Mouse (Mus musculus): Measurements from ENCODE around the gene Bach2. TPM values are rescaled to one million over a fixed set of nuclear protein-coding genes. Genes with fewer than 3 reads are reported as not detected.

The Bach2 gene
- polyA plus RNA-seq, 1 experiment from 2014 or later, result 8.8 TPM

DNA sequence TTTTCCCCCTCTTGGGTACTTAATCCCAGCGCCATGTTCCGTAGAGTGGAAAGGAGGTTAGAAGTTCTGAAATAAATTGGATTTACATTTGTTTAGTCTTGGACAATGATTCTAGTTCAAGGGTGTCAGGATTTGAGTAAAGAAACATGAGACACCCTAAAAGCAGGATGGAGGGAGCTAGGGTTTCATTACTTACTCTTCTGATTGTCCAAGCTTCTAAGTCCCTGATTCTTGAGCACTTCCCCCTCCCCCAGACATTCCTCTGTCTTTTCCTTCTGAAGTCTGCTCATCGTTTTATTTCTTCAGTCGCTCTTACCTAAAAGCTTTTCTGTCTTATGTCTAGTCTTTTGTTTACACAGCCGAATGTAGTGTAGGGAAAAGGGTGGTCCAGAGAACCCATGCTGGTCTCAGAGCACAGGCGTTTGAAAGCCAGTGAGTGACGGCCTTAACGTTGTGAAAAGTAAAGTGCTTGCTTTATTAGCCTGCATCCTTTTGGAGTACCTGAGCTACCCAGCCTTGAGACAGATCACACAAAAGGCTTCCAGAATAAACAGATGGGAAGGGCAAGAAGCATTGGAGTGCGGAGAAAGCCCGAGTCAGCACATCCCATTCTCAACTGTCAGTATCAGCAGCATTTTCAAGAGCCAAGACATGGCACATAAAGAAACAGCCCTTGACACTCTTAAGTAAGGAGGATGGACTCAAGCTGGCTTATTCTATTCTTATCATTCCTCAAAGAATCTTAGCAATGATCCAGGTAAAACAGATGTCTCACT is 73.8 kb downstream of the Bach2 start:
- DNase-seq (ENCODE audit: low spot score), result no peak
- Histone ChIP-seq H3K27ac (no peak overlapping the region), H3K9me3 (peaks cover 4% of the 10 kb centered on the region; the same call in 1 of the 2 replicates), H3K4me1 (peaks cover 39% of the 10 kb centered on the region), H3K27me3 (ENCODE audit: insufficient read depth, poor library complexity, severe bottlenecking) (no peaks in the 10 kb centered on the region), H3K4me3 (no peak overlapping the region), H3K36me3 (peaks cover 7% of the 10 kb centered on the region)
- 62% methylated on average over 10 of the region's 10 CpGs for WGBS

DNA sequence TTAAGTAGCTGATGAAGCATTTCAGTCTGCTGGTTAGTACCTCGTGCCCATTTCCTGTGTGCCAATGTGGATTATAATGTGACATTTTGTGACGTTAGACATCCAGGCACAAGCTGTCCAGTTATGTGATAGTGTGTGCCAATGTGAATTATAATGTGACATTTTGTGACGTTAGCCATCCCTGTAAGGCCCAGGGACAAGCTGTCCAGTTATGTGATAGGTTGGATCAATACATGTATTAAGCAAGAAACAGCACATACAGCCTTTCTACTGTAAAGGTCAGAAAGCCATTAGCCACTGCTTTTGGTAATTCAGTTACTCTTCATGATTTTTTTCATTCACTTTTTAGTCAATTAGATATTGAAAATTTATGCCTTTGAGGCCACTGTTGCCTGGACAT is 76.3 kb downstream of the Bach2 start:
- DNase-seq (ENCODE audit: low spot score), result no peak
- H3K27ac ChIP-seq, result no peak overlapping the region
- H3K4me1 ChIP-seq, result peaks cover 29% of the 10 kb centered on the region; the same call in 1 of the 2 replicates
- no peak overlapping the region for H3K4me3 ChIP-seq
- WGBS, result 77% methylated on average over 3 of the region's 3 CpGs
- peaks cover 20% of the 10 kb centered on the region for H3K36me3 ChIP-seq
- H3K27me3 ChIP-seq (ENCODE audit: insufficient read depth, poor library complexity, severe bottlenecking), result no peaks in the 10 kb centered on the region
- H3K9me3 ChIP-seq, result peaks cover 8% of the 10 kb centered on the region; the same call in 1 of the 2 replicates

- H3K36me3 ChIP-seq, result peaks cover 22% of the 10 kb centered on the region
- no peak overlapping the region for H3K27ac ChIP-seq
- H3K9me3 ChIP-seq, result peaks cover 8% of the 10 kb centered on the region; the same call in 1 of the 2 replicates
- no peaks in the 10 kb centered on the region for H3K27me3 ChIP-seq (ENCODE audit: insufficient read depth, poor library complexity, severe bottlenecking)
- peaks cover 21% of the 10 kb centered on the region for H3K4me1 ChIP-seq
- no peak for DNase-seq (ENCODE audit: low spot score)
- H3K4me3 ChIP-seq, result no peak overlapping the region
- WGBS, result 93% methylated on average over 1 of the region's 1 CpGs
These were observed 80.0 kb downstream of the Bach2 start for GRCm38 (mm10) chr4:32318608-32319007.

DNA sequence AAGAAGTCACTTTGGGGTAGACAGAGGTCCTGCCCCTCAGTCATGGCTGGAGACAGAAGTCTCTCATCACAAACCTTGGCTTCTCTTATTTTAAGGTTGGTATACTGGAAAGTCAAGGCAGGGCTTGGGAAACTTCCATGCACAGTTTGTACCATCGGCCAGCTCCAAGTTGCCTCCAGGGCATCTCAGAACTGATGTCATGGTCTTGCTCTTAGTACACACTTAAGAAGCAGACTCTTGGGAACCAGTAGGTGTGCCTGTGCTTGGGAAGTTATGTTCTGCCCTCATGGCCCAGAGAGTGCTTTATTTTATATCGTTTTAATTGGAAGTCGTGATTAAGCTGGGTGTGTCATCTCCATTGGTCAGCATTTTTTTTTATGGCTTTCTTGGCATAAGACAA is 80.7 kb downstream of the Bach2 start:
- peaks cover 17% of the 10 kb centered on the region for H3K4me1 ChIP-seq
- DNase-seq (ENCODE audit: low spot score), result no peak
- H3K4me3 ChIP-seq, result no peak overlapping the region
- H3K36me3 ChIP-seq, result peaks cover 23% of the 10 kb centered on the region
- H3K27ac ChIP-seq, result no peak overlapping the region
- no peaks in the 10 kb centered on the region for H3K27me3 ChIP-seq (ENCODE audit: insufficient read depth, poor library complexity, severe bottlenecking)
- H3K9me3 ChIP-seq, result peaks cover 8% of the 10 kb centered on the region; the same call in 1 of the 2 replicates
- 97% methylated on average over 3 of the region's 3 CpGs for WGBS

DNA sequence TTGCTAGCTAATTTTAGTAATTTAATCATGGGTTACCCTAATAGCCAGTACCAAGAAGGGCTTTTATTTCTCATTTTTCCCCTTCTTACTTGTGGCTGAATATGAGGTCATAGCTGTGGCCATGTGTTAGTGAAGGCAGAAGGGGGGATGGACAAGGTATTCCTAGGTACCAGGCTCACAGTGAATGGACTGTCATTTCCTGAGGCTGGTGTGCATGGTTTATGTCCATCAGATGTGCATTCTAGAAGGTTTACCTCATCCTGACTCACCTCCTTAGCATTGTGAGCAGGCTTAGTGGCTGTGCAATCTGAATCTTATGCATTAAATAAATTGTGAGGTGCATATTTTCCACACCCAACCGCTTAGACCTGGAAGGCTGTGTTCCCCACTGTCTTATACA is 81.4 kb downstream of the Bach2 start:
- 84% methylated on average over 1 of the region's 1 CpGs for WGBS
- Histone ChIP-seq H3K27ac (no peak overlapping the region), H3K4me1 (peaks cover 13% of the 10 kb centered on the region), H3K9me3 (peaks cover 8% of the 10 kb centered on the region; the same call in 1 of the 2 replicates), H3K27me3 (ENCODE audit: insufficient read depth, poor library complexity, severe bottlenecking) (no peaks in the 10 kb centered on the region), H3K36me3 (peaks cover 23% of the 10 kb centered on the region), H3K4me3 (no peak overlapping the region)
- no peak for DNase-seq (ENCODE audit: low spot score)

DNA sequence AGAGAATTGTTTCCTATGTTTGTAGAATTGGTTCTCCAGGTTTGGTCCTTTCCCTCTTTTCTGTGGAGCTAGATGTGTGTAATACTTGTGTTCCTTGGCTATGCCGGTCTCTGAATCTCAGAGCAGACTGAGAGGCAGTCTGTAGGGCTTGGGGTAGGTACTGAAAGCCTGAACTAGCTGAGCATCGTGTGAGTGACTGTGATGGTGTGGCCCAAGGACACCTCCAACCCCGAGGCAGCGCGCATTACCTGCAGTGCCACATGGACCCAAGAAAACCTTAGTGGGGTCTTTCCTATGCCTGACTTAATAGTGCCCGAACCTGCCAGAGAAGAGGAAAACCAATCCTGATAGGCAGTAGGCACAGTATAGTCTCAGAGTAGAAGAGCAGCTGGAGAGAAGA is 85.5 kb downstream of the Bach2 start:
- Histone ChIP-seq H3K9me3 (no peaks in the 10 kb centered on the region), H3K4me3 (no peak overlapping the region), H3K4me1 (peaks cover 46% of the 10 kb centered on the region), H3K27ac (no peak overlapping the region), H3K27me3 (ENCODE audit: insufficient read depth, poor library complexity, severe bottlenecking) (no peaks in the 10 kb centered on the region), H3K36me3 (peaks cover 3% of the 10 kb centered on the region; the same call in 1 of the 2 replicates)
- WGBS, result 90% methylated on average over 6 of the region's 6 CpGs
- peak; percentile 66 for DNase-seq (ENCODE audit: low spot score)

GRCm38 (mm10) chr4:32324967-32325366 is 86.4 kb downstream of the Bach2 start:
- Histone ChIP-seq H3K4me1 (peaks cover 50% of the 10 kb centered on the region), H3K27ac (no peak overlapping the region), H3K27me3 (ENCODE audit: insufficient read depth, poor library complexity, severe bottlenecking) (no peaks in the 10 kb centered on the region), H3K4me3 (no peak overlapping the region), H3K36me3 (peaks cover 3% of the 10 kb centered on the region; the same call in 1 of the 2 replicates), H3K9me3 (no peaks in the 10 kb centered on the region)
- WGBS, result 84% methylated on average over 4 of the region's 4 CpGs
- DNase-seq (ENCODE audit: low spot score), result peak; percentile 4

GRCm38 (mm10) chr4:32325596-32325995 is 87.0 kb downstream of the Bach2 start:
- H3K4me1 ChIP-seq, result peaks cover 54% of the 10 kb centered on the region
- no peak for DNase-seq (ENCODE audit: low spot score)
- WGBS, result 73% methylated on average over 3 of the region's 3 CpGs

GRCm38 (mm10) chr4:32326279-32326678 is 87.7 kb downstream of the Bach2 start:
- Histone ChIP-seq H3K27ac (peak overlapping the region; percentile 83), H3K4me1 (peaks cover 54% of the 10 kb centered on the region), H3K27me3 (ENCODE audit: insufficient read depth, poor library complexity, severe bottlenecking) (no peaks in the 10 kb centered on the region), H3K4me3 (peak overlapping the region; percentile 5; the same call in 1 of the 2 replicates), H3K36me3 (peaks cover 3% of the 10 kb centered on the region; the same call in 1 of the 2 replicates), H3K9me3 (no peaks in the 10 kb centered on the region)
- peak; percentile 54 for DNase-seq (ENCODE audit: low spot score)
- 57% methylated on average over 10 of the region's 10 CpGs for WGBS

More at GRCm38 (mm10) chr4:32325596-32325995, 87.0 kb downstream of the Bach2 start:
- no peak overlapping the region for H3K4me3 ChIP-seq
- no peaks in the 10 kb centered on the region for H3K9me3 ChIP-seq
- peaks cover 3% of the 10 kb centered on the region; the same call in 1 of the 2 replicates for H3K36me3 ChIP-seq
- H3K27ac ChIP-seq, result no peak overlapping the region; the same call in 1 of the 2 replicates
- H3K27me3 ChIP-seq (ENCODE audit: insufficient read depth, poor library complexity, severe bottlenecking), result no peaks in the 10 kb centered on the region

DNA sequence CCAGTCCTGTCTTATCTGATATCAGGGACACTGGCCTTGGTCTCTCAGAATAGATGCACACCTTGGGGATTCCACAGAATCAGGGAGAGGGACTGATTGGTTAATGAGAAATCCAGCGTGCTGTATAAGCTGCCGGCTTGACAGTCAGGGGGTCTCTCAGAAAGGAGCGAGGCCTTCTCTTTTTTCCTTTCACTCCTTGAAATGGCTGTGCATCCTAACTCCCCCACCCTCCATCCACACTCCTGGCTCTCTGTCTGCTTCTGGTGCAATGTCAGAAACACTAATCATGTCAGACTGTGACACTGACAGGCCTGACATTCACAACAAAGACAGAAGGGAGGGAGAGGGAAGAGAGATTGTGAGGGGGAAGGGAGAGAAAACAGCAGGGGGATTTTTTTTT is 88.3 kb downstream of the Bach2 start:
- Histone ChIP-seq H3K4me1 (peaks cover 58% of the 10 kb centered on the region), H3K4me3 (peak overlapping the region; percentile 5; the same call in 1 of the 2 replicates), H3K9me3 (no peaks in the 10 kb centered on the region), H3K36me3 (peaks cover 3% of the 10 kb centered on the region; the same call in 1 of the 2 replicates), H3K27me3 (ENCODE audit: insufficient read depth, poor library complexity, severe bottlenecking) (no peaks in the 10 kb centered on the region), H3K27ac (peak overlapping the region; percentile 83)
- no peak for DNase-seq (ENCODE audit: low spot score)
- 22% methylated on average over 3 of the region's 3 CpGs for WGBS

DNA sequence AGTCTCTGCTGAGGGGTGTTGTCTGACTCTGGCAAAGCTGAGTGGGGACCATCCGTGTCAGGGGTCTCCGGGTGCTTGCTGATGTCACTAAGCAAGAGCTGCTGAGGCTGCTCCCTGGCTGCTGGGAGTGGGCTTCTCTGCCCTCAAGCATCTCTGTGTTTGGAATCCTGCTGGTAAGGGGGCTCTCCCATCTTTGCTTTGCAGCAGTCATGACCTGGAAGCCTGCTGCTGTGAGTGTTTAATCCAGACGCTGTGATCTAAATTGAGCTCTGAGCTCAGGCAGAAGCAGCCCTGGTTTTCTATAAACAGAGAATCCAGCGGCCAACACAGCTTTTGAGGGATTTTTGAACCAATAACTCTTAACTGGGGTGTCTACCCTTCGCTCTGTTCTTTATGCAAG is 89.0 kb downstream of the Bach2 start:
- no peak overlapping the region for H3K4me3 ChIP-seq
- WGBS, result 41% methylated on average over 5 of the region's 5 CpGs
- H3K9me3 ChIP-seq, result no peaks in the 10 kb centered on the region
- peaks cover 62% of the 10 kb centered on the region for H3K4me1 ChIP-seq
- H3K27me3 ChIP-seq (ENCODE audit: insufficient read depth, poor library complexity, severe bottlenecking), result no peaks in the 10 kb centered on the region
- H3K36me3 ChIP-seq, result peaks cover 3% of the 10 kb centered on the region; the same call in 1 of the 2 replicates
- H3K27ac ChIP-seq, result peak overlapping the region; percentile 83
- no peak for DNase-seq (ENCODE audit: low spot score)

GRCm38 (mm10) chr4:32328561-32328960 is 90.0 kb downstream of the Bach2 start:
- DNase-seq (ENCODE audit: low spot score), result peak; percentile 42
- peak overlapping the region; percentile 83; the same call in 1 of the 2 replicates for H3K27ac ChIP-seq
- H3K4me3 ChIP-seq, result no peak overlapping the region
- no peaks in the 10 kb centered on the region for H3K9me3 ChIP-seq
- no peaks in the 10 kb centered on the region for H3K27me3 ChIP-seq (ENCODE audit: insufficient read depth, poor library complexity, severe bottlenecking)
- WGBS, result 62% methylated on average over 2 of the region's 2 CpGs
- peaks cover 2% of the 10 kb centered on the region; the same call in 1 of the 2 replicates for H3K36me3 ChIP-seq
- H3K4me1 ChIP-seq, result peaks cover 62% of the 10 kb centered on the region

DNA sequence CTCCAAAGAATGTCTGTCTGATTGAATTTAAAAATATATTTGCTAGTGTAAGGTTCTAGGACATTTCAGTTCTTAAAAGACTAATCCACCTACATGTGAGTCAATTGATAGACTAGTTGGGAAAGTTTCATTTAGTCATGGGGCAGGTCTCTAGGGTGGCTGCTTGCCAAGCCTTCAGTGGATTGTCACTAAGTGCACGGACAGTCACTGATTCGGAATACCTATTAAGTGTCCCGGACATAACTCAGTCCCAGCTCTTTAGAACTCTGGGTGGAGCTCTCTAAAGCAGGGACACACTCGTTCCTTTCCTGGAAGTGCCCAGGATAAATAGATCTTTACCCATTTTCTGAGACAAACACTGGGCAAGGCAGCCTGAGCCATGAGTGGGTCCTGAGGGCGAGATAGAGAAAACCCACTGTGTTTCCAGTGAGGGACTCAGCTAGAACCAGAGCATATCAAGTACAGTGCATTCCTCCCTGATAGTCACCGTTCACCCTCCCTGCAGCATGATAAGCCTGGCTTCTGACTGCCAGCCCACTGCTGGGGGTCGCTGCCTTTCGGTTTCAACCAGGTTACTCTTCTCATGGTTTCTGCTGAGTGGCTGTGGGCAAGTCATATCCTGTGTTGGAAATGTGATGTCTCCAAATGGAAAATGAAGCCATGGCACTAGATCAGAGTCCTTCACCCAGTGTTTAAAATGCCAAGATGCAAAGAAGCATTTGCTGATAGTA is 92.1 kb downstream of the Bach2 start:
- H3K27ac ChIP-seq, result peak overlapping the region; percentile 70; the same call in 1 of the 2 replicates
- 27% methylated on average over 8 of the region's 8 CpGs for WGBS

More for the DNA sequence above, 92.1 kb downstream of the Bach2 start:
- DNase-seq (ENCODE audit: low spot score), result no peak
- Histone ChIP-seq H3K4me3 (peak overlapping the region; percentile 24; the same call in 1 of the 2 replicates), H3K4me1 (peaks cover 72% of the 10 kb centered on the region), H3K9me3 (no peaks in the 10 kb centered on the region), H3K36me3 (no peaks in the 10 kb centered on the region), H3K27me3 (ENCODE audit: insufficient read depth, poor library complexity, severe bottlenecking) (no peaks in the 10 kb centered on the region)
